Mouse (Mus musculus) limb, embryonic 11.5 days (tissue): ENCODE data around the gene Zbtb46. TPM values are rescaled to one million over a fixed set of nuclear protein-coding genes. Genes with fewer than 3 reads are reported as not detected.

Source experiments
- ATAC-seq: fragments of 200-750 bp; cut with Nextera tagmentation; 2 replicates; pipeline ENCODE4 v1.8.0; 2017; ENCODE audit warnings: low read depth; ENCODE audit not compliant: insufficient number of reproducible peaks, low FRiP score, low TSS enrichment
- DNase-seq: peaks from one replicate; pipeline ENCODE4 v3.0.0-alpha.2; 2015; ENCODE audit warnings: low spot score
- H3K27ac ChIP-seq: fragments of 300-500 bp; sonication (generic); replicated peaks from 2 replicates; pipeline ENCODE4 v1.5.1; 2014; ENCODE audit warnings: low read depth, mild to moderate bottlenecking, low read length
- H3K27me3 ChIP-seq: fragments of 300-500 bp; sonication (generic); 2 replicates; pipeline ENCODE4 v1.6.1; 2014; ENCODE audit warnings: mild to moderate bottlenecking, low read length, mixed read lengths; ENCODE audit not compliant: control insufficient read depth, insufficient read depth
- H3K36me3 ChIP-seq: fragments of 300-500 bp; sonication (generic); 2 replicates; pipeline ENCODE4 v1.6.1; 2014; ENCODE audit warnings: mild to moderate bottlenecking, low read length, moderate library complexity, mixed read lengths; ENCODE audit not compliant: control insufficient read depth, insufficient read depth
- H3K4me1 ChIP-seq: fragments of 300-500 bp; sonication (generic); 2 replicates; pipeline ENCODE4 v1.6.1; 2014; ENCODE audit warnings: low read length, mixed read lengths; ENCODE audit not compliant: control insufficient read depth, insufficient read depth
- H3K4me2 ChIP-seq: fragments of 300-500 bp; sonication (generic); 2 replicates; pipeline ENCODE4 v1.6.1; 2014; ENCODE audit warnings: low read depth, mild to moderate bottlenecking, moderate library complexity; ENCODE audit not compliant: severe bottlenecking
- H3K4me3 ChIP-seq: fragments of 300-500 bp; sonication (generic); 2 replicates; pipeline ENCODE4 v1.5.1; 2014; ENCODE audit warnings: low read depth, low read length
- H3K9ac ChIP-seq: fragments of 300-500 bp; sonication (generic); 2 replicates; pipeline ENCODE4 v1.6.1; 2014; ENCODE audit warnings: mild to moderate bottlenecking, low read length
- H3K9me3 ChIP-seq: fragments of 300-500 bp; sonication (generic); 2 replicates; pipeline ENCODE4 v1.6.1; 2016; ENCODE audit warnings: low read length; ENCODE audit not compliant: control insufficient read depth
- WGBS: fragments of 180-500 bp; shearing (Covaris S2); extraction: QIAGEN DNeasy Blood & Tissue Kit; methylation state at CpG from one replicate; pipeline ENCODE4 v1.1.7; 2014; 5-methylcytosine and 5-hydroxymethylcytosine counted together
- polyA plus RNA-seq: library from polyadenylated mRNA; unstranded; fragments of >200 nt; fragmentation: Nextera tagmentation; extraction: Ambion mirVana; gene quantifications from 2 replicates; pipeline ENCODE4 v1.2.1, GENCODE M21; 2014

The Zbtb46 gene
- polyA plus RNA-seq, 1 experiment from 2014 or later = 9.8 TPM

DNA sequence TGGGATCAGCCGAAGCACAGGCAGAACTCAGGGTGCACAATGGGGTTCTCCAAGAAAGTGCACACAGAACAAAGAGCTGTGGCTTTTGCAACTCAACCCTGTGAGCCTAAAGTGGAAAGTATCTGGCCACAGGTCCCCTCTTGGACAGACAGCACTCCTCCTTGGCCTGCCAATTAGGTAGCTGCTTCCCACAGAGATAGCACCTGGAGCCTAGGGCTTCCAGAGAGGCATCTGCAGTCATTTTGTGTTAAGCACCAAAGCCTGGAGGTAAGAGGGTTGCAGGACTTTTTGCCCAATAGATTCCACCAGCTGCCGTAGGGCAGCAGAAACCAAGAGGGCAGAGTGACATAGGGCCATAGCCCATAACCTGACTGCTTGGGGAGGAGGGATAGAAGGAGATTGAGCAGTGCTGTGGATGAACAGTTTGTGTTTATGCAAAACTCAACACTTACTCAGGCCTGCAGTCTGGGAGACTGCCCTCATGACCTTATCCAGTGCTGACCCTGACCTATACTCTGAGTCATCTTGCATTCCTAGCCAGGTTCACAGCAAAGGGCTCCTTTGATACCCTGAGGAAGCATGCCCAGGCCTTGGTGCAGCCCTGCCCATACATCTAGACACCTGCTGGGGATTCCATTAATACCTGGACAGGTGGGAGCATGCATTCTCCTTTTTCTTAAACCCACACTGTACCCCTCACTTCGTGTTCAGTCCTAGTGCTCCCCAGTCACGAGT is 68.9 kb downstream of the Zbtb46 start:
- H3K9ac ChIP-seq = no peak overlapping the region
- H3K4me2 ChIP-seq = no peak overlapping the region
- no peak for DNase-seq
- H3K27ac ChIP-seq = no peak overlapping the region
- no peak for ATAC-seq
- H3K27me3 ChIP-seq = no peaks in the 10 kb centered on the region
- H3K36me3 ChIP-seq = peaks cover 4% of the 10 kb centered on the region
- H3K9me3 ChIP-seq = no peaks in the 10 kb centered on the region
- no peak overlapping the region for H3K4me3 ChIP-seq
- no peaks in the 10 kb centered on the region for H3K4me1 ChIP-seq
- 75% methylated on average over 4 of the region's 4 CpGs for WGBS

DNA sequence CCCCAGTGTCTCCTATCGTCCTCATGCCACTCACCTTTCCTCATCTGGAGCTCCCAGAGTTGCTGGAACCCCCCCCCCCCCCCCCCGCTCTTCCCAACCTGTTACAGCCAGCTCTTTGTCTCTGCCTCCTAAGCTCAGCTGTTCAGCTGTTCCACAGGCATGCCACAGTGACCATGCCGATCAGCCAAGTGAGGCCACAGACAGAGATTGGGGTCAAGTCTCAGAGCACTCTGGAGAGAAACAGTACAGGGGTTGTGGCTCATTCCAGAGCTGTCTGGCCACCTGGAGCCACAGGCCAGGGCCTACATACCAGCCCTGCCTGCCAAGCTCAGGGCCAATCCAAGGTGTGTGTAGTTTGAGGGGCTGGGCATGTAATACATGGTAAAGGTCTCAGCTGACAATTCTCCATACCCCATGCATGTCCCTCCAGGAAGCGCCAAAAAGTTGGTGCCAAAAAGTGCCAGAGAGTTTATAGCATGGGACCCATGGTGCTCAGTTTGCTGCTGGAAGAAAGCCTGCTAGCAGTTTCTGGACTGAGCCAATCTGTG is 72.5 kb downstream of the Zbtb46 start:
- Histone ChIP-seq H3K27ac (no peak overlapping the region), H3K4me3 (no peak overlapping the region), H3K4me2 (no peak overlapping the region), H3K27me3 (no peaks in the 10 kb centered on the region), H3K36me3 (peaks cover 13% of the 10 kb centered on the region), H3K9me3 (no peaks in the 10 kb centered on the region), H3K9ac (no peak overlapping the region), H3K4me1 (no peaks in the 10 kb centered on the region)
- WGBS = 77% methylated on average over 3 of the region's 4 CpGs
- ATAC-seq (no peak), DNase-seq (no peak)

DNA sequence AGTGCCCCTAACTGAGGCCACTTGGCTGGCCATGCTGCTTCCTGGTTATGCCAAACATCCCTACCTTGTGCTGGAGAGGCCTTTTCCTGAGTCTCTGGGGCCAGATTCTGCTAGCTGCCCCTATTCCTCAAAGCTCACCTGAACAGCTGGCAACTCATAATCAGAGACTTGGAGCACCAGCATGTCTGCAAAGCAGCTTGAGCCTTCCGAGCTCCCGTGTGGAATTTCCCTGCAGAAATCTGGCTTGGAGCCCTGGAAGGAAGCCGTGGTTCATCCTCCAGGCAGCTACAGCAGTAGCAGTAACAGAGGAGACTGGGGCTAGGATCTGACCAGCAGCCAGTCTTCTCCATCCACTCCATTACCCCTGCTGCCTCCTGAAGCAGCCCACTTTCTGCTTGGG is 73.3 kb downstream of the Zbtb46 start:
- H3K4me1 ChIP-seq = no peaks in the 10 kb centered on the region
- no peak overlapping the region for H3K4me2 ChIP-seq
- H3K9me3 ChIP-seq = no peaks in the 10 kb centered on the region
- no peak overlapping the region for H3K27ac ChIP-seq
- peaks cover 10% of the 10 kb centered on the region for H3K36me3 ChIP-seq
- DNase-seq (no peak), ATAC-seq (no peak)
- H3K9ac ChIP-seq = no peak overlapping the region
- no peak overlapping the region for H3K4me3 ChIP-seq
- WGBS = 90% methylated on average over 3 of the region's 3 CpGs
- H3K27me3 ChIP-seq = no peaks in the 10 kb centered on the region

DNA sequence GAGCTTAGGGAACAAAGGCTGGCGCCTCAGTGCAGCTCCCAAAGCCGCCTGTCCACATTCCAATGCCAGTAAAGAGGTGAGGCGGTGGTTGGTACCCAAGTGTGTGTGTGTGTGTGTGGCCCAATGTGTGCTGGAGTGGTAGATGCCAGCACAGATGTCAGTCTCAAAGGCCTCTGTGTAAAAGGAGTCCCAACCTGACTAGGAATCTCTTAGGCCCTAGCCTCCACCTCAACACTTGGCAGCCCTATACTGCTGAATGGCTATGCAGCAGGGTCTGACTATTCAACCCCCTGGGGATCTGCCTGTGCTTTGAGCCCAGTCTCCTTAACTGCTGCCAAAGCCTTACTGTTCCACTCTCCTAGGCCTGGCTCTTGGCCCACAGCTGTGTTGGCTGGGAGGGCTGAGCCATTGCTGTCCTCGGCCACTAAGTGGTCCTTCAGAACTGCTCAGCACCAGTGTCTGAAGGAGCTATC is 74.3 kb downstream of the Zbtb46 start:
- 86% methylated on average over 4 of the region's 4 CpGs for WGBS
- no peaks in the 10 kb centered on the region for H3K27me3 ChIP-seq
- no peak overlapping the region for H3K9ac ChIP-seq
- DNase-seq (no peak), ATAC-seq (no peak)
- no peaks in the 10 kb centered on the region for H3K9me3 ChIP-seq
- H3K4me1 ChIP-seq = no peaks in the 10 kb centered on the region
- no peak overlapping the region for H3K4me2 ChIP-seq
- H3K27ac ChIP-seq = no peak overlapping the region
- no peak overlapping the region for H3K4me3 ChIP-seq
- peaks cover 10% of the 10 kb centered on the region for H3K36me3 ChIP-seq

DNA sequence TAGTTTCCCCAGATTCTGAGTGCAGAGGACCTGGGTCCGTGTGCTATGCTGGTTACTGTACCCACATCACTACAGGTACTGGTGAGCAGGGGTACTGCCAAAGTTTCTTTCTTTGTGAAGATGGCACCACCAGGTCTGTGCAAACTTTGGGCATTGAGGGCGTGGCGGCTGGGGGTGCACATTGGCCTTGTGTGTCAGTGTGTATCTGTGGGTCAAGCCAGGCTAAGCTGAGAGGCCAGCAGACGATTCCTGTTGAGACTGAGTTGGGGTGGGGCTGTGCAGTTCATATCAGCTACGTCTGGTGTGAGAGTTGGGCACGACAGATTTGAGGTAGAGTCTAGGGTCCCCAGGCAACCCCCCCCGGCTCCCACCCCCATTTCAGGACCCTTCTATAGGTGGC is 74.8 kb downstream of the Zbtb46 start:
- Histone ChIP-seq H3K4me2 (no peak overlapping the region), H3K36me3 (peaks cover 10% of the 10 kb centered on the region), H3K9ac (no peak overlapping the region), H3K4me3 (no peak overlapping the region), H3K27me3 (no peaks in the 10 kb centered on the region), H3K27ac (no peak overlapping the region), H3K9me3 (no peaks in the 10 kb centered on the region), H3K4me1 (no peaks in the 10 kb centered on the region)
- ATAC-seq (0 out of 2 replicates have a peak, but pooled peaks have one; percentile 28), DNase-seq (no peak)
- WGBS = 91% methylated on average over 7 of the region's 7 CpGs

DNA sequence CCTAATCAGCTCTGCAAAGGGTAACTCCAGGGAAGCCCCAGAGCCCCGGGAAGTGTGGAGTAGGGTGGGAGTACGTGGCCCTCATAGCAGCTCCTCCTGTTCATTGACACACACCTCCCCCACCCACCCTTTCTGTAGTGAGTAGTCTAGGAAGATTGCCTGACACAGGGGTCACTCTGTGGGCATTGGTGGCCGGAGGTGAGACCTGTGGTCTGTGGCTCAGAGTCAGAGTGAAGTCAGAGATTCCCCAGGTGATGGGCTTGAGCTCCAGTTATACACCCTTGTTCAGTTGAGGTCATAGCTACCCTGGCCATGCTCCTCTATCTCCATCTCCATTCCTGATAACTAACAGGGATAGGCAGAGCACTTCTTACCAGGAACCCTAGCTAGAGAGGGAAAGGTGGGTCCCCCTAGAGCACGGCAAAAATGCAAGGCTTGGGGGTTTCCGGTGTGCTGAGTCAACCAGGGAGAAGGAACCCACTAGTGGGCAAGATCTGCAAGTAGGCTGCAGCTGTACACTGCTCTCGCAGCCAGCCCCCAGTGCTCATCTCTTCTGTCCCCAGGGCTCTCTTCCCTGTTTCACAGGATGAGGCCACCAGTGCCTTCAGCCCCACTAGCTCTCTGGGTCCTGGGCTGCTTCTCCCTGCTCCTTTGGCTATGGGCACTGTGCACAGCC is 77.5 kb downstream of the Zbtb46 start:
- WGBS = 90% methylated on average over 6 of the region's 6 CpGs
- Histone ChIP-seq H3K9ac (no peak overlapping the region), H3K27ac (no peak overlapping the region), H3K27me3 (no peaks in the 10 kb centered on the region), H3K4me2 (no peak overlapping the region), H3K9me3 (no peaks in the 10 kb centered on the region), H3K4me3 (no peak overlapping the region), H3K4me1 (no peaks in the 10 kb centered on the region), H3K36me3 (peaks cover 11% of the 10 kb centered on the region)
- no peak for DNase-seq
- ATAC-seq = no peak

DNA sequence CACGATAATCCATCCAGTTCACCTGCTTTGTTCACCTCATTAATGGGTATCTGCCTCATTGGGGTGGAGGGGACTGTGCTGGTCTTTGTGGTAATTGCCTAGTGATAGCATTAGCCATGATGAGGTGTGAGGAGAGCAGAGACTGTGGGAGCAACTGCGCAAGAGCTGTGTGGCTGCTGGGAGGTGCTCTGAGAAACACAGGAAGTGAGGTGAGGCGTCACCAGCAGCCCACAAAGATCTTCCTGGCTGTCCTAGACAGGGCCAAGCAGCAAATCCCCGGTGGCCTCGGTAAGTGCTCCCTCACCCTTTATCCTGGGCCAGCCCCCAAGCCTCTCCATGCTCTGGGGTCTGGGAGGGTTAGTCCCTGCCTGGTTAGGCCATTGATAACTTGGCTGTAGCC is 78.1 kb downstream of the Zbtb46 start:
- Histone ChIP-seq H3K4me1 (no peaks in the 10 kb centered on the region), H3K9me3 (no peaks in the 10 kb centered on the region), H3K36me3 (peaks cover 10% of the 10 kb centered on the region), H3K4me3 (no peak overlapping the region), H3K27me3 (no peaks in the 10 kb centered on the region), H3K4me2 (no peak overlapping the region), H3K27ac (no peak overlapping the region), H3K9ac (no peak overlapping the region)
- 90% methylated on average over 5 of the region's 5 CpGs for WGBS
- DNase-seq (no peak), ATAC-seq (no peak)

DNA sequence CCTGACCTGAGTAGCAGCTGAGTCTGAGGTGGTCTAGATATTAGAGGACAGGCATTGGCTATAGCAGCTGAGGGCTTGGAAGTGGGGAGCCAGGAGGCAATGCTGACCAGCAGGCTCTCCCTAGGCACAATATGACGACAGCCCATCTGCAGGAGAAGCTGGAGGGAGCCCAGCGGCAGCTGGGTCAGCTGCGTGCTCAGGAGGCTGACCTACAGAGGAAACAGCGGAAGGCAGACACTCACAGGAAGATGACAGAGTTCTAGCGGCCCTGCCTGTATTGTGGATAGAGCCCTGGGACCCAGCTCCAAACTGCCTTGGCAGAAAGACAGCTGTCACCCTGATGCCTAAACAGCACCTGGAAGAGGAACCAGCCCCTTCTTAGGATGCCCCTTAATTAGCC is 79.0 kb downstream of the Zbtb46 start:
- H3K36me3 ChIP-seq = peaks cover 10% of the 10 kb centered on the region
- no peaks in the 10 kb centered on the region for H3K9me3 ChIP-seq
- H3K4me3 ChIP-seq = no peak overlapping the region
- no peak overlapping the region for H3K9ac ChIP-seq
- no peak for DNase-seq
- WGBS = 80% methylated on average over 5 of the region's 5 CpGs
- no peaks in the 10 kb centered on the region for H3K4me1 ChIP-seq
- no peak overlapping the region for H3K27ac ChIP-seq
- H3K4me2 ChIP-seq = no peak overlapping the region
- no peaks in the 10 kb centered on the region for H3K27me3 ChIP-seq
- ATAC-seq = no peak
